Mouse (Mus musculus) induced T-regulatory cell, adult 2 months (primary cell): ENCODE data around the gene Slc25a38.

Experiments
- DNase-seq: peaks from one replicate; pipeline ENCODE4 v3.0.0-alpha.2; 2012; ENCODE audit warnings: low read depth

The Slc25a38 gene

DNA sequence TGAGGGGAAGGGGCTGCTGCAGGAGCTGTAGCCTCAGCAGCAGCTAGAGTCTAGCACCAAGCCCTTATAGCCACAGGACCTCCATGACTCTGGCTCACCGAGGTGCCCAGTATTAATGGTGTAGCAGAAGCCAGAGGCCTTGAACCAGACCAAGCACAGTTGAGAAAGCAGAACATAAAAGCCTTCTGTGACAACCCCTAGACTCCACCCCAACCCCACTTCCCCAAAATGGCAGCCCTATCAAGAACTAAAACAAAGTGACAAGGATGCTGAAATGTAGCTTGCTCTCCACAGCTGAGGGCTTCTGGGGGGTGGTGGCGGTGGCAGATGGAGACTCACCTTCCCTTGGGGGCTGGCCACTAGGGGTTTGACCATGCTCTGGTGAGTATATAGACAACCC lies 9.0 kb upstream of the Slc25a38 start:
- DNase-seq: no peak

DNA sequence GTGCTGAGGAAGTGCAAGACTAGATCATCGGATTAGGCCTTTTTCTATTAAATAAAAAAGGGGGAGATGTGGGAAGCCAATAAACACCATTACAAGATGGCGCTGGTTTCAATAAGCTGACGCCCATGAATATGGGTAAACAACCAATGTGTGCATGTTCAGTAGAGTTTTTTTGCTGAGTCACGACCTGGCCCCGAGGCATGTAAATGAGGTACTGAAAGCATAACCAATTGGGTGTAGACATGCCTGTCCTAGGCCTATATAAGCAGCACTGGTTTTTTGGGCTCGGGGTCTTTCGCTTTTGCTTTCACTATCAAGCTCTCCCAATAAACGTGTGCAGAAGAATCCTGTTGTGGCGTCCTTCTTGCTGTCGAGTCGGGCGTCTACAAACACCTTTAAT lies 1.2 kb upstream of the Slc25a38 start:
- DNase-seq: peak; percentile 40

DNA sequence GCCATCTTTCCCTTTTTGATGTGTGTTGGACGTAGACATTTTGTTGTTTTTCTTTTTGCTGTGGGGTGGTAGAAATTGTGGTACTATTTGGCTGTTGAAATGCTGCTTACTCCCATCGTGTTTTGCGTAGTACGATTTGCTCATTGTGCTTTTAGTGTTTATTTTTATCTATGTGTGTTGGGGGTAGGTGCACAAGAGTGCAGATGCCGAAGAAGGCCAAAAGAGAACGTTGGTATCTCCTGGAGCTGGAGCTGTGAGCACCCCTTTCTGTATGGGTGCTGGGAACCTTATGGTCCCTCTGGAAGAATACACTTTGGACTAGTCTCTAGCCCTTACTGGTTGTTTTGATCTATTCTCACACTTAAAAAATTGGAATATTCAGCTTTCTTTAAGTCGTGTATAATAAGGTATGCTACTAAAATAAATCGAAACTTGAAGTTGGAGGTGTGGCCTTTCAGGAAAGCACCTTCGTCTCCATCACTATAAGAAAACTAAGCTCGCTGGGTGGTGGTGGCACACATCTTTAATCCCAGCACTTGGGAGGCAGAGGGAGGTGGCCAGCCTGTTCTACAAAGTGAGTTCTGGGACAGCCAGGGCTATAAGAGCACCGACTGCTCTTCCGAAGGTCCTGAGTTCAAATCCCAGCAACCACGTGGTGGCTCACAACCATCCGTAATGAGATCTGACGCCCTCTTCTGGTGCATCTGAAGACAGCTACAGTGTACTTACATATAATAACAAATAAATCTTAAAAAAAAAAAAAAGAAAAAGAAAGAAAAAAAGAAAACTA lies 1.2 kb downstream of the Slc25a38 start:
- DNase-seq: peak; percentile 44

DNA sequence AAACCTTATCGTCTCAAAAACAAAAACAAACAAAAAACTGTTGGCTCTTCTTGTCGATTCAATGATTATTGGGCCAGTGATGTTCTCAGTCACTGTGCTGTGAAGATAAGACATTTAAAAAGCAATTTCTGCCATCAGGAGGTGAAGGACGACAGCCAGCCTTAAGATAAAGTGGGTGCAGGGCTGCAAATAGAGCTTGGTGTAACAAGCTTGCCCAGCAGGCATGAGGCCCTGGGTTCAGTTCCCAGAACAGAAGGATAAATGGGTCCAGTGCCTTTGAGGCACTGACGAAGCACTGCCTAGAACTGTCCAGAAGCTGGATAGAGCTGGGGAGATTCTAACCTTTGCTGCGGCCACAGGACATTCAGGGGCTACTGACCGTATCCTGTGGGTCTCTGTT lies 2.3 kb downstream of the Slc25a38 start:
- DNase-seq: no peak

DNA sequence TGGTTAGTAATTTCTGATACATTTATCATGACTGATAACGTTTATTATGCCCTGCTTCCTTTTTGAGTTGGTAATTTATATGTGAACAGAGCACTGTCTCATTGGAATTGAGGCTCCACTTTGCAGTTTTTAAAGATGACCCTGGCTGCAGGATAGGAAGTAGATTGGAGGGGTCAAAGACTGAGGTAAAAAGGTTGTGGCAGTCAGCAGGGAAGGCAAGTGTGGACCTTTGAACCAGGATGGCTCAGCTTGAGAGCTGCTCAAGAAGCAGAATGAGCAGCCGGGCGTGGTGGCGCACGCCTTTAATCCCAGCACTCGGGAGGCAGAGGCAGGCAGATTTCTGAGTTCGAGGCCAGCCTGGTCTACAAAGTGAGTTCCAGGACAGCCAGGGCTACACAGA lies 3.3 kb downstream of the Slc25a38 start:
- no peak for DNase-seq

DNA sequence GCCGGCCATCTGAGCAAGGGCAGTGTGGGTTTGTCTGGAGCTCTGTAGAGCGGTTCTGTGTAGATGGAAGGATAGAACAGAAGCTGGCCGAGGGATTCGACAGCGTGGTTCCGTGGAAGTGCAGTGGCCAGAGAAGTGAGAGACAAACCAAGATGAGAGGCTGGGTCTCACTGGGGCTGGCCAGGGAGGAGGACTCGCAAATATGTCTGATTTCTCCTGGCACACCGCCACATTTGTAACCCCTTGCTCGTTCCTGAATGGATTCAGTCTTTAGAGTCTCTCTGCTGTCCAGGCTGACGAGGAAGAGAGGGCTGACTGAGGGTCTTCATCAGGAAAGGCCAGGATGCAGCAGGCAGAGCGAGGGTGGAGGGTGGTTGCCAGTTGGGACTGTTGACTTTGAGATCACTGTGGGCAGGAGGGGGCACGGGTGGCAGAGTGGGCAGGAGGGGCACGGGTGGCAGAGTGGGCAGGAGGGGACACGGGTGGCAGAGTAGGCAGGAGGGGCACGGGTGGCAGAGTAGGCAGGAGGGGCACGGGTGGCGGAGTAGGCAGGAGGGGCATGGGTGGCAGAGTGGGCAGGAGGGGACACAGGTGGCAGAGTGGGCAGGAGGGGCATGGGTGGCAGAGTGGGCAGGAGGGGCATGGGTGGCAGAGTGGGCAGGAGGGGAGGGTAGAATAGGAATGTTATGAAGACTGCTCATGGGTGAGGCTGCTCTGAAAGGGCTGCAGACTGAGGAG lies 4.0 kb downstream of the Slc25a38 start:
- no peak for DNase-seq

DNA sequence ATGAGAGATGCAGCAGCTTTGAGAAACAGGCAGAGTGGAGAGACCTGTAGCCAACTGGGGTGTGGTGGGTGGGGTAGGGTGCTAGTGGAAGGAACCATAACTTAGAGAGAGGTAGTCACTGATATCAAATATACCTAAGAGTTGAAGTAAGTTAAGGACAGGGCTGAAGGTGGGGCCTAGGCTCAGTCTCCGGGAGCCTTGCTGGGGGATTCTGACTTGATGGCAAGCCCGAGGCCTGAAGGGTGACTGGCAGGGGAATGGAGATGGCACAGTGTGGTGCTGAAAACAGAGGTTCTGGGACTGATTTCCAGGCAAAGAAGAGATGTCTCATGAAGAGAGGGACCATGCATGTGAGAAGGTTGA lies 4.6 kb downstream of the Slc25a38 start:
- no peak for DNase-seq

DNA sequence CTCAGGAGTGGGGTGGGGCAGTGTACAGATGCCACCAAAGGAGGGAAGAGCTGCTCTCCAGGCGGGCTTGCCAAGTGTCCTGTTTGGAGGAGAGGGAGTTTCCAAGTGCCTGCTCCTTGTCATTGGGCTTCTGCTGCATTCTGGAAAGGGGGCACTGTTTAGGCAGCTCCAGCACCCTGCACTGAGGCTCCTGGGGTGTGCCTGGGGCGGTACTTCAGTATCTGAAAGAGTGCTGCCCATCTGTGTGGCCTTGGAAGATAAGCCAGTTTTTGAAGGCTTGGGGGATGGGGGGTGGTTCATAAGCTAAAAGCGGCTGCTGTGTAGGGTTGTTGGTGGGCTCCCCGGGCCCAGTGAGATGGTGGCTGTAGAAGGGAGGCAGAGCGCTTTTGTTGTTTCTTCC lies 5.4 kb downstream of the Slc25a38 start:
- no peak for DNase-seq

DNA sequence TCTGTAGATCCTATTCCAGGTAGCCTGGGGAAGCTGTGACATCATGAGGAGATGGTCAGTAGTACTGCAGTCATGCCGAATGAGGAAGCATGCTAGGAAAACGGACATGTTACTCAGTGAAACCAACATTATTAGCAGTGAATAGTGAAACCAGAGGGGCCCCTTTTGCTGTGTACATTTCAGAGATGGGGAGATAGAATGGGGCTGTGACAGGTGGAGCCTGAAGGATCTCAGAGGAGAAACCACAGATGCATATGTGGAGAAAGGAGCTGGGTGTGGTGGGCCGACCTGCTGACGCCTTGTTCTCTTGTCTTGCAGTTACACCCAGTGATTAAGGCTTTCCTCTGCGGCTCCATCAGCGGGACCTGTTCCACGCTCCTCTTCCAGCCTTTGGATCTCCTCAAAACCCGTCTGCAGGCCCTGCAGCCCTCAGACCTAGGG lies 6.0 kb downstream of the Slc25a38 start:
- DNase-seq: no peak

DNA sequence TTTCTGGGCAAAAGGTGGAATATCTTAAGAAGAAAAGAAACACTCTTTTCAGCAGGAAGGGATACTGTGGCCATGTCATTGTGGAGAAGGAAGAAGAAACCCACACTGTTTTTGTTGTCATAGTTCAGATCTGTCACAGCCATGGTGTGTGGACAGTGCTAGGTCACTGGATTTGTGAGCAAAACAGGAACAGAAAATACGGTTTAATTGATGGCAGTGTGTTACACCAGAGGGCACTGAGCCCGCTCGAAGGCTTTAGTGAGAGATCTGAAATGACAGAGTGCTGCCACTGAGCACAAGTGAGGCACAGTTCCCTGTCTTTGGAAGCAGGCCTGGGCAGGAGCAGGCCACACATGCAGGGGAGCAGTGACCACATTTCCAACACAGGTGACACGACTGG lies 8.0 kb downstream of the Slc25a38 start:
- DNase-seq: no peak

DNA sequence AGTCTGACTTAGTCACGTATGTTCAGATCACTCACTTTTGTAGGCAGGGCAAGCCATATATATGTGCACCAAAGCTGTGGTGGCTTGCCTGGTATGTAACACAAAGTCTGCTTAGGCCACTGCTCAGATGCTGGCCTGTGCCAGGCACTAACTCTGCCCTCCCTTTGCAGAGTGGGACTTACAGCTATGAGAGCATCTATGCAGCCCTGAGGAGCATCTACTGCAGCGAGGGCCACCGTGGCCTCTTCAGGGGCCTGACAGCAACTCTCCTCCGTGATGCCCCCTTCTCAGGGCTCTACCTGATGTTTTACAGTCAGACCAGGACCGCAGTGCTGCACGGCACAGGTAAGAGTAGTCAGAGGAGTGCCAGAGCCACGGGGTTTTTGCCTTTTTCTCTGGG lies 10.3 kb downstream of the Slc25a38 start:
- DNase-seq: no peak

DNA sequence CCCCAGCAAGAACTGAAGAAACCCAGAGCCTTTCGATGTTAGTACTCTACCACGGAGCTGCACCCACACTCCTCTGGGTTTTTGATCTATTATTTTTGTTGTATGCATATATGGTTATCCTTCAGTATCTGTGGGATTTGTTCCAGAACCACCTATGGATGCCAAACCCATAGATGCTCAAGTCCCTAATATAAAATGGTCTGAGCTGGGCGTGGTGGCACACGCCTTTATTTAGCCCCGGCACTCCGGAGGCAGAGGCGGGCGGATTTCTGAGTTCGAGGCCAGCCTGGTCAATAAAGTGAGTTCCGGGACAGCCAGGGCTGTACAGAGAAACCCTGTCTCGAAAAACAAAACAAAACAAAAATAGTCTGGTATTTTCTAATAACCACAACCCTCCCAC lies 16.7 kb downstream of the Slc25a38 start:
- DNase-seq: no peak

DNA sequence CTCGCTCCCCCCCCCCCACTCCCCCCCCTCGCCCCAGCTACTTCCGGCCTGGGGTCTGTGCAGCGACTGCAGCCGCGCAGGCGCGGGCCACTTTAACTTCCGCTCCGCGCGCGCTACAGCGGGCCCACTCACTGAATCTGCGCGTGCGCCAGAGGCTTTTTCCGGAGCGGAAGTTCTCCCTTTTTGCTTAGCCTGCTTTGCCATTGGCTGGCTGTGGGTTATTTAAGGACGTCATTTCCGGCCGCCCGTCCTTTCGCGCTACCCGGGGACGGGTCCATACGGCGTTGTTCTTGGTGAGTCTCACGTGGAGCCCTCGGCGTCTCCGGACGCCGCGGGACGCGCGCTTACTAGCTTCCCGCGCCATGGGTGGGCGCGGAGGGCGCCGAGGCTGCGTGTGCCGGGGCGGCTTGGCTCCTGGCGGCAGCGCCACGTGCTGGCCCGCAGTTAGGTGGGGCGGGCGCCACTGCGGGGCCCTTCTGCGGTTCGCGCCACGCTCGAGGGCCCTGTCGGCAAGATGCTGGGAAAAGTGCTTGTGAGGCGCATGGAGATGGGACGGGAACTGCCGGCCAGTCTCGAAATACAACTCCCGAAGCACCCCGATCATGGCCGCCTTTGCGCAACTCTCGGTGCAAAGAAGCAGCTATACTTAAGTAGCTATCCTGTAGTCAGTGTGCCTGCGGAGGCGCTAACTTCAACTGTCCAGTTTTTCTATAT lies 17.5 kb downstream of the Slc25a38 start, which contains the start of gene Rpsa:
Gene Rpsa, plus strand, starts transcription at position 152 of the 714 bp plus-strand sequence.
- DNase-seq: peak; percentile 99

DNA sequence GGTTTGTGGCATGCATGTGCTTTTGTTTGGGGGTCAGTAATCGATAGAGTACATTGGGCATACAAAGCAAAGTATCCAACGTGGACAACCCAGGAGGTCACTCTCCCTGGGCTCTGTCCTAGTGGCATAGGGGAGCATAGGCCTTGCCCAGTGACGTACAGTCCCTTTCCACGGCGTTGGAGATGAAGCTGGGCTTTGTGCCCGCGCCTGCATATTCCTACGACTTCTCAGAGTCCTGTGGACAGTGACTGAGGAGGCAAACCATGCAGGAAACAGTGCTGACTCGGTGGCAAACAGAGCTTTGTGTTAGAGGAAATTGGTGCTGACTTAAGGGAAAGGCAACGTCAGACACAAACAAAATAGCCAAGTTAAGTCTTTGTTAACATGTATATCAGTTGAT lies 19.1 kb downstream of the Slc25a38 start:
- peak; percentile 53 for DNase-seq

DNA sequence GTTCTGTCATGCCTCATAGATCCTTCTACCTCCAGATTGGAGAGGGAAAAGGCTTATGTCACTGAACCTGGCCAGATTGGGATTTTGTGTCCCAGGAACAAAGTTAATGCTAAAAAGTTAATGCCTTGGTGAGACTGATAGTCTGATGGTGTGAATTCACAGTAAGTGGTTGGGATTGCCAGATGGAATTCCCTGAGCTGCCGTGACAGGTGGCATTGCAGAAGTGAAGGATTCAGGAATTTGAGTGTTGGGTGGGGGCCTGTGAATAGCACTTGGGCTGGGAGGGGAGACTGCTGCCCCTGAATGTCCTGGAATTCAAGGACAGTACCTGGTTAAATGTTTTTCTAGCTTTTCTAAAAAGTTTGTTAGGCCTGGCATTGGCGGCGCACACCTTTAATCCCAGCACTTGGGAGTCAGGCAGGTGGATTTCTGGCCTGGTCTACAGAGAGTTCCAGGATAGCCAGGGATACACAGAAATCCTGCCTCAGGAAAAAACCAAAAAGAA lies 21.7 kb downstream of the Slc25a38 start:
- no peak for DNase-seq

DNA sequence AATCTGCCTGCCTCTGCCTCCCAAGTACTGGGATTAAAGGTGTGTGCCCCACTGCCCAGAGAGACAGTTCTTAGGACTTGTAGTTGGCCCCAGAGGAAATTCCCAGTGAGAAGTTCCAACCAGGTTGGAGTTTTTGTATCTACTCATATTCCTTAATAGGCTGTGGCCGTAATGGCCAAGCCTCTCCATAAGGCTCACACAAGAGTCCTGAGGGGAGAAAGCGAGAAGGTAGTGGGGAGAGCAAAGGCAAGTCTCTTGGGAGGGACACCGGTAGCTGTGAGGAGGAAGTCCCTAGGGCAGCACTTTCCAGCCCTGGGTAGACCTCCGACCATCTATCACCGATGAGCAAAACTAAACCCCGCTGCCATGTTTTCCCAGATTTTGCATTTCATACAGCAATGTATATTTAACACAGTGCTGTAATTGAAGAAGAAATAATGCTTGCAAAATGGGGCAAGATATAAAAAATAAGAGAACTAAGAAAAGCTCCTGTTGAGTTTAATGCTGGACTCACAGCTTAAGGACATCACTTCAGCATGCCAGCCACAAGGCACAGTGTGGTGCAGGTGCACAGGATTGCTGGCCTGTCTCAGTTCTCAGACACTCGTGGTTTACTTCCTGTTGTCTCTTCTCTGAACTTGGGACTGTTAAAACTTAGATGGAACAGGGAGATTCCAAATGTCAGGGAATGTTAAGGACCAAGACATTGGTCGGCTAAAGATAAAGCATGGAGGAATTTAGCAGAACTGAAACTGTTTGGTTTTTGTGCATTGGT lies 23.0 kb downstream of the Slc25a38 start:
- DNase-seq: no peak

DNA sequence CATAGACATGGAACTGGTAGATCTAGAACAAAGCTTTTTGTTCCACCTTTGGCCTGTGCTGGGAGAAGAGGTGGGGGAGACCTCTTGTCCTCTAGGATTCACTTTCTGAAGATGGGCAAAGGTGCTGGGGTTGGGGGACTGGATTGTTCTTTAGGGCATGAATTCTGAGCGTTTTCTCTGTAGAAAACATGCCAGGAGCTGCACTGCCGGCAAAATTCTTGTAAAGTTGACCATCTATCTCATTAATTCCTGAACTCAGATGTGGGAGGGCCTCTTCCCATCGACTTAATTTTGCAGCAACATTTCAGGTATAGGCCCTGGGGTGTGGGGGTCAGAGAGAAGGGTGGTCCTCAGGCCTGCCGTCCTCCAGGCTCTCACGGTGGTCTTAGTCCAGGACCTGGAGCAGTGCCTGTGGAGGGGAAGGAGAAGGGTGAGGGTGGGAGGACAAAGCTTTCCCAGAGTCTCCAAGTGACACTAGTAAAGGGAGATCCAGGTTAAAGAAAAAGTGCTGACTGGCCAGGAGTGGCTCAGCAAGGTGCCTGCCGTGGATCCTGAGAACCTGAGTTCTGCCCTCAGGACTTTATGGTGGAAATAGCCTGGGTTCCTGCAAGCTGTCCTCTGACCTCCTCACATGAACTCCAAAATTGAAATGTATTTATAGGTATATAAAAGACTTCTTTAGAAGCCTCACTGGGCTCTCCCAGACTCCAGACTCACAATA lies 23.7 kb downstream of the Slc25a38 start:
- DNase-seq: no peak

DNA sequence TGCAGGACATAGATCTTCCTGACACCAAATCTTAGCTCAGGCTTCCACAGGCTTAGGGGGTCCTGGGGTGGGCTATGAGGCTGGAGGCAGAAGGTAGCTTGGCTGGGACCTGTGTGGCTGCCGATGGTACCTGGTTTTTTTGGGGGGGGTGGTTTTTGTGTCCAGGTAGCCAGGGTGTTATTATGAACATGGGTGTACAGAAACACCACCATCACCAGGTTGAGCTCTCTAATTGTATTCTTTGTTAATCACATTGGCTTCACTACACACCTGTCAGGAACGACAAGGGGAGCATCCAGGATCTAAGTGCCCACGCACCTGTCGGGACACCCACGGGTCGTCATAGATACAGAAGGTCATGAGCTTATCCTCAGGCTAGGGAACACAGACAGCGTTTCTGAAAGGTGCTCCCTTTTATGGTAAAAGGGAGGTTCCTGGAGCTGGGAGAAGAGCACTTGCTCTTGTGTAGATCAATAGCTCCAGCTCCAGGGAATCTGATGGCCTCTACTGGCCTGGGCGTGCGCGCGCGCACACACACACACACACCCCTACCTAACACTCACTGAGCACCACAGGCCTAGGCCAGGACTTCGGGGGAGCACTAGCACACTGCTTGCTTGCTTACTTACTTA lies 24.5 kb downstream of the Slc25a38 start:
- no peak for DNase-seq

DNA sequence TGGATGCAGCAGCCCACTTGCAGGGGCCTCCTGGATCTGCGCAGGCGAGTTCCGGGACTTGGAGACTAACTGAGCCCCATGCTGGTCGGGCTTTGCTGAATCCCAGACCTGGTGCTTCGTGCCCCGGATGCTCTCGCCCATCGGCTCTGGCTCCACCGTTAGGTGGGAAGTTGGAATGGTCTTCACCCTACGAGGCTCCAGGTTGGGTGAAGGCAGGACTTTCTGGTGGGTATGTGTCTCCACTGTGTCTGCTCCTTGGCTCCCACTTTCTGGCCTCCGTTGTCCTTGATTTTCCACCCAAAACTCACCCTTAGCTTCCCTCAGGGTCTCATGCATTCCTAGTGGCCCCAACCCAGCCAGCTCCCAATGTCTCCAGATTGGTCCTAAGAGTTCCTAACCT lies 25.3 kb downstream of the Slc25a38 start:
- DNase-seq: no peak

DNA sequence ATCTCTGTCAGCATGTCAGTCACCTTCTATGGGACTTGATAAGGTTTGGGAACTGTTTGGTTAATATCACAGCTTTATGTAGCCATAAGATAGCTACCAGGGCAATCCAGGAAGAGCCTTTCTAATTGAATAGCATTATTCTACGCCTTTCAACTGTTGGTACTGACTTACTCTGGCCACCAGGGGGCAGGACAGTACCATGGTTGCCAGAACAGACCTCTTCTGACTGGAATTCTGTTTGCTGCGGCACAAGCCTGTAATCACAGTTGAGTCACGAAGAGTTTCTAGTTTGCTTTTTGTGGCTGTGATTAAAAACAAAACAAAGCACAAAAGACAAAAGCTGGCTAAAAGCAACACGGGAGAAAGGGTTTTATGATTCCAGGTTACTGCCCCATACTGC lies 30.5 kb downstream of the Slc25a38 start:
- peak; percentile 90 for DNase-seq

DNA sequence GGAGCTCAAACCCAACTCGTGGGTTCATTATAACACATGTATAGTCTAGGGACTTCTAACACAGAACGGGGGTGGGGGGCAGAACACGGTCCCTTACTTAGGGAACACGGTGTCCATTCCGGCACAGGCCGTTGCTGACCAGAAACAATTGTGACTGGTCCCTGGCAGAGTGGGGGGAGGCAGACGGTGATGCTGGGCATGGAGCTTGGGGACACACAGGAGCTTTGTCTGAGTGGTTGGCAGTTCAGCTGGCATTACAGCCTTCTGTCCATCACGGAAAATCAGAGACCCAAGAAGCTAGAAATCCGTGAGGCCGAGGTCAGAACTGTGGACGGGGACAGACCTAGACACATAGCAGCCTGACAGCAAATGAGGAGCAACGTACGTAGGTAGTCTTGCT lies 34.3 kb downstream of the Slc25a38 start:
- DNase-seq: no peak
